19 mouse cellular contexts compared by ENCODE assay signal in genomic region chr1:182565351-182565835, GRCm38 (mm10). TPM values are rescaled to one million over a fixed set of nuclear protein-coding genes. Genes with fewer than 3 reads are reported as not detected.
"Had no signal": no experiment of that assay in that cellular context is flagged by ENCODE, and none has a peak within 500 bp of the region (broad histone marks: within the 10 kb centered on the region; RNA-seq: fewer than 3 reads in every experiment).

No protein-coding gene starts in this region.

- H3K4me3 ChIP-seq: layer of hippocampus, adult 2 months; limb, embryonic 12.5 days; liver, embryonic 13.5 days; lung, embryonic 15.5 days; megakaryocyte, embryonic 14.5 days; midbrain, embryonic 12.5 days; neural tube, embryonic 13.5 days had no signal

- DNase-seq: kidney, postnatal 10 days; kidney, postnatal 4 days; liver; liver, embryonic 13.5 days; liver, postnatal 0 days; lung, postnatal 14 days; thymus, adult 18-20 months; thymus, postnatal 14 days had no signal

- ATAC-seq: midbrain, embryonic 16.5 days had no signal

- H3K27ac ChIP-seq: layer of hippocampus, adult 2 months; limb, embryonic 12.5 days; liver, embryonic 13.5 days; lung, embryonic 15.5 days; macrophage; midbrain, embryonic 12.5 days; neural tube, embryonic 13.5 days had no signal

- H3K9me3 ChIP-seq: limb, embryonic 12.5 days; liver, embryonic 13.5 days; lung, embryonic 15.5 days; megakaryocyte, embryonic 14.5 days; midbrain, embryonic 12.5 days; neural tube, embryonic 13.5 days had no signal

- H3K4me2 ChIP-seq: limb, embryonic 12.5 days; liver, embryonic 13.5 days; lung, embryonic 15.5 days; midbrain, embryonic 12.5 days; neural tube, embryonic 13.5 days had no signal

- H3K9ac ChIP-seq: limb, embryonic 12.5 days; liver, embryonic 13.5 days; liver, postnatal 0 days; lung, embryonic 15.5 days; midbrain, embryonic 12.5 days; neural tube, embryonic 13.5 days had no signal

- H3K27me3 ChIP-seq: limb, embryonic 12.5 days; liver, embryonic 13.5 days; lung, embryonic 15.5 days; neural tube, embryonic 13.5 days had no signal

- H3K36me3 ChIP-seq: limb, embryonic 12.5 days; liver, embryonic 13.5 days; lung, embryonic 15.5 days; midbrain, embryonic 12.5 days; neural tube, embryonic 13.5 days had no signal

RNA-seq across cellular contexts. Expression of gene Capn8, which starts 0.6 kb away (rescaled TPM):
- total RNA-seq: layer of hippocampus, adult 2 months; layer of hippocampus, postnatal 10 days; left cerebral cortex, postnatal 36 days had no signal
- polyA plus RNA-seq: kidney, embryonic 14.5 days; limb, embryonic 12.5 days; liver, embryonic 13.5 days; liver, postnatal 0 days; lung, embryonic 15.5 days; macrophage had no signal
